Mouse (Mus musculus) lung, adult 2 months (tissue): ENCODE measurements around the gene 1700001C19Rik. TPM values are rescaled to one million over a fixed set of nuclear protein-coding genes. Genes with fewer than 3 reads are reported as not detected.

Experiments used
- DNase-seq: peaks from one replicate; pipeline ENCODE4 v3.0.0; 2022
- H3K4me1 ChIP-seq: fragments of 200-500 bp; 2 replicates; pipeline ENCODE4 v1.6.1; 2011; ENCODE audit warnings: low read length; ENCODE audit not compliant: control insufficient read depth, insufficient read depth
- H3K4me3 ChIP-seq: fragments of 200-500 bp; replicated peaks from 2 replicates; pipeline ENCODE3; 2011; ENCODE audit warnings: low read depth, mild to moderate bottlenecking, control low read depth, low read length; ENCODE audit errors: extremely low read depth
- CTCF ChIP-seq: fragments of 200-500 bp; IDR thresholded peaks from 2 replicates; pipeline ENCODE4 v1.5.1; 2011; ENCODE audit warnings: mild to moderate bottlenecking, low read length, control low read depth; ENCODE audit not compliant: insufficient read depth
- POLR2A ChIP-seq: fragments of 200-500 bp; IDR thresholded peaks from 2 replicates; pipeline ENCODE4 v1.6.1; 2011; ENCODE audit warnings: low read depth, mild to moderate bottlenecking, control low read depth, low read length, borderline replicate concordance; ENCODE audit errors: extremely low read depth
- WGBS: fragments of 180-500 bp; shearing (Covaris S2); methylation state at CpG from one replicate; pipeline ENCODE4 v1.1.7; 2018; 5-methylcytosine and 5-hydroxymethylcytosine counted together
- polyA plus RNA-seq: library from polyadenylated mRNA; depleted of rRNA; stranded (reverse); fragments of >200 nt; gene quantifications from 2 replicates; pipeline ENCODE4 v1.2.3, GENCODE M21; 2012; rRNA removed

Gene 1700001C19Rik
- polyA plus RNA-seq, 1 experiment, result 0.14 TPM

DNA sequence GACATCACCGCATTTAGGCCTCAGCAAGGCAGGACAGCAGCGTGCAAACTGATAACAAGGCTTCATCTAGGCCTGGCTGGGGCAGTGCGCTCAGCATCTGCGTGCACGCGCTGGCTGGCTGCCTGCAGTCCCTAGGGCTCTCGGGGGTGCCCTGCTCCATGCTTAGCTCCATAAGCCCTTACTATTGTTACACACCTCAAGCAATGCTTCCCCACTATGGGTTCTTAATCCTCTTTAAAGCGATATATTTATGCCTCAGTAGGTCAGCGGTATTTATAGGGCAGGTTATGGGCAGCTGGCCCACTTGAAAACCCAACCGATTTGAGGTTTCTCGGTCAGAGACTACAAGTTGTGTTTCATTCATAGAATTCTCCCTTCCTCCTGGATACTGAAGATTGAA, 55.3 kb downstream of the 1700001C19Rik start:
- no peak for DNase-seq
- WGBS, result 85% methylated on average over 11 of the region's 11 CpGs
- TF ChIP-seq CTCF, result no peak
- no peak for TF ChIP-seq POLR2A
- no peaks in the 10 kb centered on the region for H3K4me1 ChIP-seq
- H3K4me3 ChIP-seq, result no peak overlapping the region

DNA sequence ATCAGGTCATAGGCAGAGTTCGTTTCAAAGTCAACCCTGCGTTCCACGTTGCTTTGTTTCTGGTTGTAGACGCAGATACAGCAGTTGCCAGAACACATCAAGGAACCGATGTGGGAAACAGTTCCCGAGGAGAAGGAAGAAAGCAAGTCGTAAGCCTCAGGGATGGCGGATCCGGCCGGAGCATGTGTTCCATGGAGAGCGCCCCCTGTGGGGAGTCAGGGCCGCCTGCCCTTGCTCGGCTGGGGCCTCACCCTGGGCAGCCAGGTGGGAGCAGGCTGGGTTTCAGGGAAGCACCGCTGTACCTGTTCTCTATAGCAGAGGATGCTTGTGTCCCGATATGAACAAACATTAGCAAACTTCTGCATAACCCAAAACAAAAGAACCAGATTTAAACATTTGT, 59.0 kb downstream of the 1700001C19Rik start:
- no peak for TF ChIP-seq CTCF
- no peak for TF ChIP-seq POLR2A
- DNase-seq, result no peak
- Histone ChIP-seq H3K4me1 (no peaks in the 10 kb centered on the region), H3K4me3 (no peak overlapping the region)
- WGBS, result 81% methylated on average over 15 of the region's 15 CpGs

DNA sequence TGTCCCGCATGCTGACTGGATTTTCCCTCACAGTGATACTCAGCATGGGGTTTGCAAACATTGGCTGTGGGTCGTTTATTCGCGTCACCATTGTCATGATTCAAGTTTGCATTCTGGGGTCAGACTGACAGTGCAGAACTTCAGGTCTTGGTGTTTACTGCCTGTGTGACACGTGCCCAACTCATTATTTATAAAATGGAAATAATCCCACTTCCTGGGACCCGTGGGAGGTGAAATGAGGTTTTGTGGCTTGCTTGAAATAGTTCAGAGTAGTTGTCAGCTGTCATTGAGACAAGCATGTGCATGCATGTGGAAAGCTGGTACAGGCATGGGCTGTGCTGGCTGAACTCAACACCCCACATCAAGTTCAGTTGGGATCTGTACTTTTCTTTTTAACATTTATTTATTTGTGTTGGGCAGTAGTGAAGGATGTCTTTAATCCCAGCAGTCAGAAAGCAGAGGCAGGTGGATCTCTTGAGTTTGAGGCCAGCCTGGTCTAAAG, 60.3 kb downstream of the 1700001C19Rik start:
- 76% methylated on average over 6 of the region's 6 CpGs for WGBS
- no peak for DNase-seq
- H3K4me3 ChIP-seq, result no peak overlapping the region
- TF ChIP-seq POLR2A, result no peak
- no peak for TF ChIP-seq CTCF
- H3K4me1 ChIP-seq, result no peaks in the 10 kb centered on the region

DNA sequence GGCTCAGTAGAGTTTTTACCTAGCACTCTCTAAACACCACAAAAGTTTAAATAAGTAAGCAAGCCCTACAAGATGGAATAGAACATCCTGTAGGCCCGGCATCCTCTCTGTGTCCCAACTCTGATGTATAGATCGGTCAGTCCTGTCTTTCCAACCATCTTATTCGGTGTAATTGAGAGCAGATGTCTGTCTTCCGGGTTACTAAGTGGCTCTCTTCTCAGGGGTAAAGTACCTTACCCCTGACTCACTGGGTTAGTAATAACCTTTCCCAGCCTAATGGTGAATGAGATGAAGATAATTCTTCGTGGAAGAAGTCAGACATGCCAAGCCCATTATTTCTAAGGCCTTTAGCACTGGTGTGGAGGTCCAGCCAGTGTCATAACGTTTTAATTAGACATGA, 63.2 kb downstream of the 1700001C19Rik start:
- TF ChIP-seq CTCF, result no peak
- TF ChIP-seq POLR2A, result no peak
- 89% methylated on average over 6 of the region's 6 CpGs for WGBS
- Histone ChIP-seq H3K4me3 (no peak overlapping the region), H3K4me1 (0 out of 2 replicates have a peak, but pooled peaks cover 2% of the 10 kb centered on the region)
- no peak for DNase-seq

DNA sequence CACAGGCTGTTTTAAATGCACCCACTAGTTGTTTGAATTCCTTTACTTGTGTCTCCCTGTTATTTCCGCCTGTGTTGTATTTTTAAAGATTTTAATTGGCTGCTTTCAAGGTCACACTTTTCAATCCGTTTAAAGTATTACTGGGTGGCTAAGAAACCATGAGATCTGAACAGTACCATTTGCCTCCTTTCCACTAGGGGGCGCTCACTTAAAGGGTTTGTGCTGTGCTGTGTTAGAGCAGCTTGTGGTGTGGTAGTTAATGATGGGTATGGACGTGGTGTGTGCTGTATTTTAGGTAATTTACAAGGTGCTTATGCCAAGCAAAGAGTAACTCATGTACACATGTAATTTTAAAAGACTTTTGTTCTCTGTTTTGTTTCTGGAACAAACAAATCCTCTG, 65.7 kb downstream of the 1700001C19Rik start:
- Histone ChIP-seq H3K4me3 (no peak overlapping the region), H3K4me1 (peaks cover 2% of the 10 kb centered on the region; the same call in 1 of the 2 replicates)
- TF ChIP-seq CTCF (peak; percentile 53), POLR2A (no peak)
- WGBS, result 7% methylated on average over 4 of the region's 4 CpGs
- peak; percentile 41 for DNase-seq

DNA sequence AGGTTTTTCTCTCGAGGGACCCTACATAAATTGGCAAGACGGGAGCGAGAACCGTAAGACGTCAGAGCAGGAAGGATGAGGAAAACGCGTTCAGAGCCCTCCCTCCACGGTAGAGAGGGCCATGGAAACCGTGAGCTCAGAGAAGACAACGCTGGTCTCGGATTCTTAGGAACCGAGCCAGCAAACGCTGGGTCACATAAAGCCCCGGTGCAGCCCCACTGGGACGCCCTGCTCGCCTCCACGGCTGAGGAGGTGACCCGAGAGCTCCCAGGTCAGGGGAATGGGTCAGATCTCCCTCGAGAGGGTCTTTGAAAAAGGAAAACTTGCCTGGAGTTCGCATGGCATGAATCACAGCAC, 68.1 kb downstream of the 1700001C19Rik start:
- no peak for DNase-seq
- 2% methylated on average over 20 of the region's 20 CpGs for WGBS
- no peak for TF ChIP-seq CTCF
- no peak for TF ChIP-seq POLR2A
- Histone ChIP-seq H3K4me1 (peaks cover 2% of the 10 kb centered on the region; the same call in 1 of the 2 replicates), H3K4me3 (peak overlapping the region; percentile 56)

DNA sequence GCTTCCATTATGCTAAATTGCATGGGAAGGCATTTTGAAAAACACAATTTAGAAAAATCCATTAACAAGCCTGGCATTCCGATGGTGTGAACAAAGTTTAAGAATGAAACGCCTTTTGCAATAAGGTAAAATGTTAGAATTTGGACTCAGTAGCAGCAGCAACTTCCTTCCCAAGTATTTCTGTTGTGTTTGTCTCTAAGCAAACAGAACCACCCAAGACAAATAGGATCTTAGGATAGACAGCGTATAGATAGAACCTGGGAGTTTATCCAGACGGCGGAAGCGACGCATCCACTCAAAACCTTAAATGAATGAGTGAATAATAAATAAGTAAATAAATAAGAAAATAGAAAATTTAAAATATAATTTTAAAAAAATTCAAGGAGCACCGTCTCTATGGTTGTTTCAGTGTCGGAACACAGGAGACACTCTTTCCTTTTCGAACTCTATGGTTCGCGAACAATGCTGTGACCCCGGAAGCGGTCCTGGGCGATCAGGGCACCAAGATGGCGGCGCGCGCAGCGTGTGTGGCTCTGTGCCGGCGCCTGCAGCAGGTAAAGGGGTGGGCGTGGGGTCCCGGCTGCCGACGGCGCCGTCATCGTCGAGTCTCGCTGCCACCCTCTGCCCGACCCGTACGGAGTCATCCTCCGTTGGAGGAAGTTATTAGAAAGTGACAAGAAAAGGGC, 68.6 kb downstream of the 1700001C19Rik start, which contains the start of gene Mrps10:
Gene Mrps10, plus strand, starts transcription at position 487 of the 686 bp plus-strand sequence.
- WGBS, result 3% methylated on average over 35 of the region's 35 CpGs
- TF ChIP-seq POLR2A (peak; percentile 44; the same call in 1 of the 2 replicates), CTCF (no peak)
- Histone ChIP-seq H3K4me1 (peaks cover 2% of the 10 kb centered on the region; the same call in 1 of the 2 replicates), H3K4me3 (peak within 1 kb of the TSS; percentile 56)
- peak; percentile 70 for DNase-seq

Other genes starting within 250 kb of the 1700001C19Rik start
- 15.5 and 18.8 TPM in 2 replicates for gene Mrps10, start 68.5 kb downstream of the 1700001C19Rik start, polyA plus RNA-seq
- gene Guca1b, start 52.0 kb downstream of the 1700001C19Rik start, polyA plus RNA-seq, result 1.0 and 1.3 TPM in 2 replicates
- 1.1 and 2.9 TPM in 2 replicates for gene Guca1a, start 36.8 kb downstream of the 1700001C19Rik start, polyA plus RNA-seq
- gene AI661453, start 761 bp downstream of the 1700001C19Rik start, polyA plus RNA-seq, result 9.2 and 13.0 TPM in 2 replicates
- gene Taf8, start 64.9 kb upstream of the 1700001C19Rik start, polyA plus RNA-seq, result 25.7 and 32.2 TPM in 2 replicates
- gene Ccnd3, start 67.7 kb upstream of the 1700001C19Rik start, polyA plus RNA-seq, result 202 and 229 TPM in 2 replicates
- 7.4 and 9.8 TPM in 2 replicates for gene Bysl, start 174.1 kb upstream of the 1700001C19Rik start, polyA plus RNA-seq
- 20.0 and 27.3 TPM in 2 replicates for gene Med20, start 174.2 kb upstream of the 1700001C19Rik start, polyA plus RNA-seq
- 0.45 and 0.52 TPM in 2 replicates for gene Gm20517, start 174.2 kb upstream of the 1700001C19Rik start, polyA plus RNA-seq
- gene Usp49, start 193.3 kb upstream of the 1700001C19Rik start, polyA plus RNA-seq, result 6.4 and 6.7 TPM in 2 replicates